Mouse (Mus musculus): ENCODE measurements around the gene Rassf3.

GRCm38 (mm10) chr10:121360358-121360757, 115.8 kb downstream of the Rassf3 start:
- no peak for TF ChIP-seq CTCF (IDR thresholded peaks at IDR 0.05; ENCODE audit: low read depth, low read length)
- no peak for TF ChIP-seq POLR2AphosphoS5 (IDR thresholded peaks at IDR 0.05; ENCODE audit: insufficient replicate concordance, low read depth, low read length)
- TF ChIP-seq TAL1 (conservative IDR thresholded peaks at IDR 0.05; ENCODE audit: low read depth, low read length): no peak
- no peak for TF ChIP-seq GATA2 (IDR thresholded peaks at IDR 0.05; ENCODE audit: borderline replicate concordance, low read depth, low read length)
